Mouse (Mus musculus) bone marrow macrophage, adult 2 months (primary cell): Measurements from ENCODE around the gene Ttll3. TPM values are rescaled to one million over a fixed set of nuclear protein-coding genes. Genes with fewer than 3 reads are reported as not detected.

ENCODE experiments used
- H3K27ac ChIP-seq: 2 replicates; pipeline ENCODE4 v1.5.1; 2012; ENCODE audit warnings: low read depth, low read length; ENCODE audit not compliant: insufficient read depth
- H3K4me1 ChIP-seq: 2 replicates; pipeline ENCODE4 v1.6.1; 2012; ENCODE audit warnings: low read length; ENCODE audit not compliant: control insufficient read depth, insufficient read depth
- H3K4me3 ChIP-seq: 2 replicates; pipeline ENCODE4 v1.5.1; 2012; ENCODE audit warnings: mild to moderate bottlenecking, low read length, moderate library complexity; ENCODE audit not compliant: insufficient read depth
- CTCF ChIP-seq: IDR thresholded peaks from 2 replicates; pipeline ENCODE4 v1.5.1; 2012; ENCODE audit warnings: low read depth, mild to moderate bottlenecking, low read length, moderate library complexity
- POLR2A ChIP-seq: IDR thresholded peaks from 2 replicates; pipeline ENCODE4 v1.6.1; 2012; ENCODE audit warnings: mild to moderate bottlenecking, low read depth, low read length, borderline replicate concordance
- polyA plus RNA-seq: library from polyadenylated mRNA; stranded (reverse); fragments of >200 nt; gene quantifications from 2 replicates; pipeline ENCODE4 v1.2.4, GENCODE M21; 2012; ENCODE audit not compliant: missing spikeins, insufficient read depth, insufficient read length

Gene Ttll3
- polyA plus RNA-seq, 1 experiment: 12.5 TPM

- Histone ChIP-seq H3K4me3 (peak overlapping the region; percentile 70), H3K4me1 (peaks cover 16% of the 10 kb centered on the region), H3K27ac (peak overlapping the region; percentile 98)
- TF ChIP-seq POLR2A: no peak
- TF ChIP-seq CTCF: no peak
Observed at GRCm38 (mm10) chr6:113377172-113377495, 11.9 kb upstream of the Ttll3 start.

GRCm38 (mm10) chr6:113377496-113378385, 11.3 kb upstream of the Ttll3 start, which contains the start of the genes Tada3 and Arpc4:
TSS of gene Tada3 (minus strand) at chr6:113377883.
TSS of gene Arpc4 (plus strand) at chr6:113378115.
- Histone ChIP-seq H3K27ac (peak within 1 kb of the TSS; percentile 98), H3K4me1 (peaks cover 16% of the 10 kb centered on the region), H3K4me3 (peak within 1 kb of the TSS; percentile 70)
- TF ChIP-seq CTCF (no peak), POLR2A (peak; percentile 29; the same call in 1 of the 2 replicates)

GRCm38 (mm10) chr6:113379246-113379645, 9.8 kb upstream of the Ttll3 start:
- peaks cover 17% of the 10 kb centered on the region for H3K4me1 ChIP-seq
- peak overlapping the region; percentile 93 for H3K27ac ChIP-seq
- H3K4me3 ChIP-seq: peak overlapping the region; percentile 70
- TF ChIP-seq CTCF (no peak), POLR2A (no peak)

- Histone ChIP-seq H3K4me1 (peaks cover 18% of the 10 kb centered on the region), H3K4me3 (peak overlapping the region; percentile 70), H3K27ac (peak overlapping the region; percentile 93)
- TF ChIP-seq POLR2A: no peak
- no peak for TF ChIP-seq CTCF
Observed at GRCm38 (mm10) chr6:113380480-113380879, 8.6 kb upstream of the Ttll3 start.

GRCm38 (mm10) chr6:113384351-113384927, 4.6 kb upstream of the Ttll3 start:
- no peak overlapping the region for H3K4me3 ChIP-seq
- TF ChIP-seq POLR2A (no peak), CTCF (no peak)
- H3K4me1 ChIP-seq: peaks cover 14% of the 10 kb centered on the region
- no peak overlapping the region for H3K27ac ChIP-seq

GRCm38 (mm10) chr6:113385160-113385714, 3.8 kb upstream of the Ttll3 start:
- Histone ChIP-seq H3K27ac (no peak overlapping the region), H3K4me1 (peaks cover 12% of the 10 kb centered on the region), H3K4me3 (no peak overlapping the region)
- no peak for TF ChIP-seq CTCF
- TF ChIP-seq POLR2A: no peak

- Histone ChIP-seq H3K4me1 (peaks cover 5% of the 10 kb centered on the region; the same call in 1 of the 2 replicates), H3K4me3 (no peak overlapping the region)
Observed at GRCm38 (mm10) chr6:113386025-113386424, 3.0 kb upstream of the Ttll3 start.

GRCm38 (mm10) chr6:113390715-113391114, 1.7 kb downstream of the Ttll3 start:
- no peaks in the 10 kb centered on the region for H3K4me1 ChIP-seq
- no peak overlapping the region for H3K27ac ChIP-seq
- TF ChIP-seq POLR2A (no peak), CTCF (no peak)
- no peak overlapping the region for H3K4me3 ChIP-seq

More at GRCm38 (mm10) chr6:113386025-113386424, 3.0 kb upstream of the Ttll3 start:
- H3K27ac ChIP-seq: no peak overlapping the region
- no peak for TF ChIP-seq CTCF
- TF ChIP-seq POLR2A: no peak

GRCm38 (mm10) chr6:113392015-113392386, 2.9 kb downstream of the Ttll3 start:
- no peak overlapping the region for H3K27ac ChIP-seq
- H3K4me3 ChIP-seq: no peak overlapping the region
- H3K4me1 ChIP-seq: no peaks in the 10 kb centered on the region
- no peak for TF ChIP-seq POLR2A
- TF ChIP-seq CTCF: no peak
